Mouse (Mus musculus) neural tube, embryonic 13.5 days (tissue): ENCODE results near the gene Elovl4. TPM values are rescaled to one million over a fixed set of nuclear protein-coding genes. Genes with fewer than 3 reads are reported as not detected.
A peak's percentile ranks its signal among the peaks of the same experiment; 100 is the strongest.

Experiments
- ATAC-seq: fragments of 200-750 bp; cut with Nextera tagmentation; 2 replicates; pipeline ENCODE4 v1.8.0; 2017; ENCODE audit warnings: low read depth, mild to moderate bottlenecking, moderate TSS enrichment, moderate library complexity
- H3K27ac ChIP-seq: fragments of 300-500 bp; sonication (generic); replicated peaks from 2 replicates; pipeline ENCODE4 v1.5.1; 2015; ENCODE audit warnings: moderate library complexity, mild to moderate bottlenecking, inconsistent platforms
- H3K27me3 ChIP-seq: fragments of 300-500 bp; sonication (generic); 2 replicates; pipeline ENCODE4 v1.6.1; 2015; ENCODE audit warnings: mild to moderate bottlenecking, inconsistent platforms
- H3K36me3 ChIP-seq: fragments of 300-500 bp; sonication (generic); 2 replicates; pipeline ENCODE4 v1.6.1; 2015; ENCODE audit warnings: mild to moderate bottlenecking, inconsistent platforms
- H3K4me1 ChIP-seq: fragments of 300-500 bp; sonication (generic); replicated peaks from 2 replicates; pipeline ENCODE4 v1.6.1; 2015; ENCODE audit warnings: inconsistent platforms
- H3K4me2 ChIP-seq: fragments of 300-500 bp; sonication (generic); 2 replicates; pipeline ENCODE4 v1.6.1; 2015; ENCODE audit warnings: inconsistent platforms, mild to moderate bottlenecking, moderate library complexity
- H3K4me3 ChIP-seq: fragments of 300-500 bp; sonication (generic); 2 replicates; pipeline ENCODE4 v1.5.1; 2015; ENCODE audit warnings: mild to moderate bottlenecking, inconsistent platforms
- H3K9ac ChIP-seq: fragments of 300-500 bp; sonication (generic); 2 replicates; pipeline ENCODE4 v1.6.1; 2015; ENCODE audit warnings: moderate library complexity, mild to moderate bottlenecking, inconsistent platforms
- H3K9me3 ChIP-seq: fragments of 300-500 bp; sonication (generic); 2 replicates; pipeline ENCODE4 v1.6.1; 2016; ENCODE audit warnings: inconsistent platforms
- WGBS: fragments of 180-500 bp; shearing (Covaris S2); methylation state at CpG from one replicate; pipeline ENCODE4 v1.1.7; 2015; 5-methylcytosine and 5-hydroxymethylcytosine counted together
- polyA plus RNA-seq: library from polyadenylated mRNA; unstranded; fragments of >200 nt; fragmentation: Nextera tagmentation; extraction: Ambion mirVana; gene quantifications from 2 replicates; pipeline ENCODE4 v1.2.1, GENCODE M21; 2015

Gene Elovl4
- 83.7 and 88.5 TPM in 2 replicates for polyA plus RNA-seq

GRCm38 (mm10) chr9:83805977-83806815, at the start of gene Elovl4:
Gene Elovl4 (minus strand): TSS chr9:83806277.
- H3K27ac ChIP-seq: peak within 1 kb of the TSS; percentile 96
- ATAC-seq: peak; percentile 94
- H3K9ac ChIP-seq: peak within 1 kb of the TSS; percentile 90
- H3K4me2 ChIP-seq: peak within 1 kb of the TSS; percentile 75
- peak within 1 kb of the TSS; percentile 85 for H3K4me3 ChIP-seq
- H3K4me1 ChIP-seq: peaks cover 38% of the 10 kb centered on the region
- no peaks in the 10 kb centered on the region for H3K36me3 ChIP-seq
- 2% methylated on average over 52 of the region's 71 CpGs for WGBS
- H3K27me3 ChIP-seq: 0 out of 2 replicates have a peak, but pooled peaks cover 3% of the 10 kb centered on the region
- no peaks in the 10 kb centered on the region for H3K9me3 ChIP-seq

- no peaks in the 10 kb centered on the region for H3K4me1 ChIP-seq
- no peak overlapping the region for H3K9ac ChIP-seq
- no peaks in the 10 kb centered on the region for H3K9me3 ChIP-seq
- H3K36me3 ChIP-seq: peaks cover 8% of the 10 kb centered on the region; the same call in 1 of the 2 replicates
- no peak overlapping the region for H3K4me2 ChIP-seq
- H3K27me3 ChIP-seq: no peaks in the 10 kb centered on the region
- H3K4me3 ChIP-seq: no peak overlapping the region
- WGBS: 96% methylated on average over 3 of the region's 3 CpGs
- no peak for ATAC-seq
- H3K27ac ChIP-seq: no peak overlapping the region
Observed at GRCm38 (mm10) chr9:83852464-83852863, 46.4 kb upstream of the Elovl4 start.

- H3K4me1 ChIP-seq: peaks cover 11% of the 10 kb centered on the region
- H3K27me3 ChIP-seq: no peaks in the 10 kb centered on the region
- no peaks in the 10 kb centered on the region for H3K36me3 ChIP-seq
- H3K4me2 ChIP-seq: peak overlapping the region; percentile 91
- peak; percentile 73; the same call in 1 of the 2 replicates for ATAC-seq
- no peak overlapping the region; the same call in 1 of the 2 replicates for H3K27ac ChIP-seq
- H3K9ac ChIP-seq: peak overlapping the region; percentile 87
- H3K9me3 ChIP-seq: no peaks in the 10 kb centered on the region
- H3K4me3 ChIP-seq: peak overlapping the region; percentile 77
- 2% methylated on average over 27 of the region's 27 CpGs for WGBS
Observed at GRCm38 (mm10) chr9:83834748-83835313, 28.8 kb upstream of the Elovl4 start.

GRCm38 (mm10) chr9:83833811-83834747, 28.0 kb upstream of the Elovl4 start, which contains the start of gene Ttk:
Gene Ttk (plus strand): TSS chr9:83834689.
- H3K27me3 ChIP-seq: no peaks in the 10 kb centered on the region
- H3K9me3 ChIP-seq: no peaks in the 10 kb centered on the region
- peak within 1 kb of the TSS; percentile 97 for H3K27ac ChIP-seq
- peaks cover 11% of the 10 kb centered on the region for H3K4me1 ChIP-seq
- no peaks in the 10 kb centered on the region for H3K36me3 ChIP-seq
- H3K9ac ChIP-seq: peak within 1 kb of the TSS; percentile 87
- H3K4me2 ChIP-seq: peak within 1 kb of the TSS; percentile 91
- H3K4me3 ChIP-seq: peak within 1 kb of the TSS; percentile 77
- under 1% methylated on average over 38 of the region's 38 CpGs for whole genome bisulfite sequencing
- ATAC-seq: peak; percentile 99

- H3K27ac ChIP-seq: no peak overlapping the region
- no peaks in the 10 kb centered on the region for H3K9me3 ChIP-seq
- peaks cover 11% of the 10 kb centered on the region for H3K4me1 ChIP-seq
- 67% methylated on average over 8 of the region's 8 CpGs for WGBS
- H3K36me3 ChIP-seq: no peaks in the 10 kb centered on the region
- H3K4me3 ChIP-seq: no peak overlapping the region
- H3K9ac ChIP-seq: no peak overlapping the region
- no peak overlapping the region for H3K4me2 ChIP-seq
- no peaks in the 10 kb centered on the region for H3K27me3 ChIP-seq
- ATAC-seq: no peak
Observed at GRCm38 (mm10) chr9:83831152-83831551, 25.1 kb upstream of the Elovl4 start.

- Histone ChIP-seq H3K36me3 (no peaks in the 10 kb centered on the region), H3K27me3 (no peaks in the 10 kb centered on the region), H3K27ac (no peak overlapping the region), H3K4me2 (no peak overlapping the region), H3K9ac (no peak overlapping the region), H3K4me1 (peaks cover 2% of the 10 kb centered on the region), H3K4me3 (no peak overlapping the region), H3K9me3 (no peaks in the 10 kb centered on the region)
- no peak for ATAC-seq
- WGBS: 84% methylated on average over 5 of the region's 5 CpGs
Observed at GRCm38 (mm10) chr9:83829896-83830295, 23.8 kb upstream of the Elovl4 start.

GRCm38 (mm10) chr9:83822925-83823324, 16.8 kb upstream of the Elovl4 start:
- H3K4me3 ChIP-seq: no peak overlapping the region
- no peaks in the 10 kb centered on the region for H3K27me3 ChIP-seq
- no peaks in the 10 kb centered on the region for H3K4me1 ChIP-seq
- H3K4me2 ChIP-seq: no peak overlapping the region
- 81% methylated on average over 5 of the region's 5 CpGs for WGBS
- H3K9ac ChIP-seq: no peak overlapping the region
- H3K36me3 ChIP-seq: no peaks in the 10 kb centered on the region
- no peak for ATAC-seq
- H3K27ac ChIP-seq: no peak overlapping the region
- no peaks in the 10 kb centered on the region for H3K9me3 ChIP-seq

- 99% methylated on average over 2 of the region's 2 CpGs for WGBS
- Histone ChIP-seq H3K4me1 (no peaks in the 10 kb centered on the region), H3K4me3 (no peak overlapping the region), H3K9ac (no peak overlapping the region), H3K36me3 (no peaks in the 10 kb centered on the region), H3K27ac (no peak overlapping the region), H3K27me3 (no peaks in the 10 kb centered on the region), H3K4me2 (no peak overlapping the region), H3K9me3 (no peaks in the 10 kb centered on the region)
- ATAC-seq: no peak
Observed at GRCm38 (mm10) chr9:83820976-83821375, 14.9 kb upstream of the Elovl4 start.

GRCm38 (mm10) chr9:83819188-83819587, 13.1 kb upstream of the Elovl4 start:
- H3K9ac ChIP-seq: no peak overlapping the region
- no peaks in the 10 kb centered on the region for H3K36me3 ChIP-seq
- no peaks in the 10 kb centered on the region for H3K27me3 ChIP-seq
- no peak overlapping the region for H3K4me3 ChIP-seq
- H3K27ac ChIP-seq: no peak overlapping the region
- no peaks in the 10 kb centered on the region for H3K9me3 ChIP-seq
- ATAC-seq: no peak
- no peak overlapping the region for H3K4me2 ChIP-seq
- WGBS: 60% methylated on average over 7 of the region's 7 CpGs
- H3K4me1 ChIP-seq: no peaks in the 10 kb centered on the region

- H3K27me3 ChIP-seq: 0 out of 2 replicates have a peak, but pooled peaks cover 3% of the 10 kb centered on the region
Observed at GRCm38 (mm10) chr9:83807562-83807961, 1.5 kb upstream of the Elovl4 start.

GRCm38 (mm10) chr9:83805164-83805976, 707 bp downstream of the Elovl4 start:
- peak; percentile 90 for ATAC-seq
- Histone ChIP-seq H3K27me3 (0 out of 2 replicates have a peak, but pooled peaks cover 3% of the 10 kb centered on the region), H3K4me2 (peak overlapping the region; percentile 75), H3K36me3 (no peaks in the 10 kb centered on the region), H3K27ac (peak overlapping the region; percentile 96), H3K4me3 (peak overlapping the region; percentile 85), H3K9ac (peak overlapping the region; percentile 90), H3K4me1 (peaks cover 38% of the 10 kb centered on the region), H3K9me3 (no peaks in the 10 kb centered on the region)
- WGBS: under 1% methylated on average over 37 of the region's 37 CpGs

More at GRCm38 (mm10) chr9:83807562-83807961, 1.5 kb upstream of the Elovl4 start:
- 4% methylated on average over 2 of the region's 2 CpGs for WGBS
- H3K27ac ChIP-seq: no peak overlapping the region
- peaks cover 34% of the 10 kb centered on the region for H3K4me1 ChIP-seq
- no peaks in the 10 kb centered on the region for H3K9me3 ChIP-seq
- no peak for ATAC-seq
- no peak overlapping the region for H3K4me2 ChIP-seq
- no peak overlapping the region for H3K4me3 ChIP-seq
- no peaks in the 10 kb centered on the region for H3K36me3 ChIP-seq
- H3K9ac ChIP-seq: no peak overlapping the region
